Comparison of ENCODE assay signal across 11 mouse cellular contexts in the genomic region with DNA sequence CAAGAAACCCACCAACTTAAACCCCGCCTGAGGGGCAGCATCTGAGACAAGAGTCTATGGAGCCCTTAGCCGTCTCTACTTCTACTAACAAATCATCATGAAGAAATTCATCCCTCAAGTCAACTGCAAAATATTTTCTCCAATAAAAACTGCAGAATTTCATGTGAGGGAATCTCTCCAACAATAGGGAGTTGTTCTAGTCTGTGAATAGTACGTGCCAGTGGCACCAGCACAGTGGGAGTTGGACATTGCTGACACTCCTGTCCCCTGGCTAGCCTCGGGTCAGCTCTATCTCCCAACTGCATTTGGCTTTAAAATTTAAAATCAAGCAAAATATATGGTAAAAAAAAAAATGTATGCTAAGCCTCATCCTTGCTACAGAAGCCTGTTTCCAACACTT. TPM values are rescaled to one million over a fixed set of nuclear protein-coding genes. Genes with fewer than 3 reads are reported as not detected.
A peak's percentile ranks its signal among the peaks of the same experiment; 100 is the strongest.
DNase-seq lines count a peak whose midpoint lies in the region; ATAC-seq and TF ChIP-seq lines count a peak whose summit lies in the region.
"Had no signal": no experiment of that assay in that cellular context is flagged by ENCODE, and none has a peak within 500 bp of the region (broad histone marks: within the 10 kb centered on the region; RNA-seq: fewer than 3 reads in every experiment).

No protein-coding gene starts in this region.

- H3K4me1 ChIP-seq in intestine, embryonic 14.5 days (replicated peaks; ENCODE audit: control insufficient read depth, insufficient read depth, low read length) = peaks cover 11% of the 10 kb centered on the region
- 0 out of 2 replicates have a peak, but pooled peaks cover 2% of the 10 kb centered on the region for H3K4me1 ChIP-seq in intestine, embryonic 16.5 days (ENCODE audit: control insufficient read depth, insufficient read depth, low read length)
- peaks cover 25% of the 10 kb centered on the region for H3K4me1 ChIP-seq in embryonic facial prominence, embryonic 12.5 days
- peaks cover 42% of the 10 kb centered on the region for H3K4me1 ChIP-seq in hindbrain, embryonic 14.5 days (replicated peaks; ENCODE audit: control insufficient read depth, insufficient read depth, low read length)

- H3K4me2 ChIP-seq in intestine, embryonic 14.5 days (ENCODE audit: low read length) = peak overlapping the region; percentile 60
- no peak overlapping the region for H3K4me2 ChIP-seq in intestine, embryonic 16.5 days (ENCODE audit: low read depth, low read length)
- peak overlapping the region; percentile 72 for H3K4me2 ChIP-seq in embryonic facial prominence, embryonic 12.5 days (replicated peaks)
- peak overlapping the region; percentile 62 for H3K4me2 ChIP-seq in hindbrain, embryonic 14.5 days (replicated peaks)
- H3K4me2 ChIP-seq in myocyte (ENCODE audit: low read depth) = peak overlapping the region; percentile 76

- WGBS in intestine, embryonic 14.5 days = 73% methylated on average over 4 of the region's 4 CpGs
- 74% methylated on average over 4 of the region's 4 CpGs for WGBS in intestine, embryonic 16.5 days
- WGBS in embryonic facial prominence, embryonic 12.5 days = 58% methylated on average over 4 of the region's 4 CpGs
- 36% methylated on average over 4 of the region's 4 CpGs for WGBS in hindbrain, embryonic 14.5 days

- no peaks in the 10 kb centered on the region for H3K9me3 ChIP-seq in intestine, embryonic 14.5 days (ENCODE audit: control insufficient read depth, low read length)
- no peaks in the 10 kb centered on the region for H3K9me3 ChIP-seq in intestine, embryonic 16.5 days (ENCODE audit: control insufficient read depth, low read length)
- H3K9me3 ChIP-seq in embryonic facial prominence, embryonic 12.5 days = no peaks in the 10 kb centered on the region
- H3K9me3 ChIP-seq in hindbrain, embryonic 14.5 days (ENCODE audit: control insufficient read depth, low read length) = no peaks in the 10 kb centered on the region

- 0 out of 2 replicates have a peak overlapping the region, but pooled peaks have one; percentile 54 for H3K9ac ChIP-seq in intestine, embryonic 14.5 days (ENCODE audit: low read length)
- H3K9ac ChIP-seq in intestine, embryonic 16.5 days (ENCODE audit: low read depth, low read length) = no peak overlapping the region
- H3K9ac ChIP-seq in embryonic facial prominence, embryonic 12.5 days = no peak overlapping the region
- H3K9ac ChIP-seq in hindbrain, embryonic 14.5 days = peak overlapping the region; percentile 70

- H3ac ChIP-seq in myocyte (ENCODE audit: control insufficient read depth, insufficient read length) = no peak overlapping the region

- no peak for ATAC-seq in intestine, embryonic 14.5 days (replicated peaks; ENCODE audit: low FRiP score, low TSS enrichment, low read depth)
- ATAC-seq in intestine, embryonic 16.5 days = no peak
- no peak for ATAC-seq in embryonic facial prominence, embryonic 12.5 days (ENCODE audit: insufficient number of reproducible peaks, insufficient read depth, low FRiP score, low TSS enrichment)
- no peak for ATAC-seq in hindbrain, embryonic 14.5 days (ENCODE audit: low FRiP score)
- ATAC-seq in activated CD4-positive, CD25-positive, alpha-beta regulatory T cell, adult 4 months = no peak
- ATAC-seq in megakaryocyte-erythroid progenitor cell, adult 5-6 weeks (replicated peaks; ENCODE audit: low FRiP score, low TSS enrichment, poor library complexity, severe bottlenecking) = no peak
- ATAC-seq: CD4-positive, CD25-positive, alpha-beta regulatory T cell, adult 4 months had no signal

- H3K4me3 ChIP-seq in intestine, embryonic 14.5 days (ENCODE audit: low read depth, low read length) = peak overlapping the region; percentile 50; the same call in 1 of the 2 replicates
- H3K4me3 ChIP-seq in intestine, embryonic 16.5 days (ENCODE audit: low read length) = no peak overlapping the region
- H3K4me3 ChIP-seq in embryonic facial prominence, embryonic 12.5 days = peak overlapping the region; percentile 80
- H3K4me3 ChIP-seq in hindbrain, embryonic 14.5 days (replicated peaks; ENCODE audit: low read length) = peak overlapping the region; percentile 56
- peak overlapping the region; percentile 36 for H3K4me3 ChIP-seq in myocyte

- DNase-seq in intestine, embryonic 14.5 days (ENCODE audit: low spot score) = no peak
- no peak for DNase-seq in hindbrain, embryonic 14.5 days (ENCODE audit: low spot score)
- no peak for DNase-seq in thymus, postnatal 10 days (ENCODE audit: low spot score in 2 of 2)
- DNase-seq: cerebellum, adult 8-10 months; kidney, postnatal 14 days had no signal

- no peaks in the 10 kb centered on the region for H3K36me3 ChIP-seq in intestine, embryonic 14.5 days (ENCODE audit: control insufficient read depth, insufficient read depth, low read length)
- H3K36me3 ChIP-seq in intestine, embryonic 16.5 days (ENCODE audit: control insufficient read depth, insufficient read depth, low read length) = no peaks in the 10 kb centered on the region
- H3K36me3 ChIP-seq in embryonic facial prominence, embryonic 12.5 days = no peaks in the 10 kb centered on the region
- H3K36me3 ChIP-seq in hindbrain, embryonic 14.5 days (replicated peaks; ENCODE audit: control insufficient read depth, insufficient read depth) = no peaks in the 10 kb centered on the region
- H3K36me3 ChIP-seq in myocyte (ENCODE audit: control insufficient read depth, insufficient read depth) = no peaks in the 10 kb centered on the region

- TF ChIP-seq POLR2A in myocyte (IDR thresholded peaks at IDR 0.05; ENCODE audit: insufficient read length, low read depth) = no peak

- peaks cover 11% of the 10 kb centered on the region for H3K79me2 ChIP-seq in myocyte (ENCODE audit: control insufficient read depth, insufficient read depth)

- no peak overlapping the region for H3K27ac ChIP-seq in intestine, embryonic 14.5 days (ENCODE audit: low read depth)
- no peak overlapping the region for H3K27ac ChIP-seq in intestine, embryonic 16.5 days (ENCODE audit: low read length)
- H3K27ac ChIP-seq in embryonic facial prominence, embryonic 12.5 days = no peak overlapping the region
- no peak overlapping the region for H3K27ac ChIP-seq in hindbrain, embryonic 14.5 days

- no peaks in the 10 kb centered on the region for H3K27me3 ChIP-seq in intestine, embryonic 14.5 days (replicated peaks; ENCODE audit: control insufficient read depth, insufficient read depth, low read length)
- peaks cover 8% of the 10 kb centered on the region; the same call in 1 of the 2 replicates for H3K27me3 ChIP-seq in intestine, embryonic 16.5 days (replicated peaks; ENCODE audit: control insufficient read depth, insufficient read depth, low read length)
- H3K27me3 ChIP-seq in embryonic facial prominence, embryonic 12.5 days = no peaks in the 10 kb centered on the region
- no peaks in the 10 kb centered on the region for H3K27me3 ChIP-seq in hindbrain, embryonic 14.5 days (ENCODE audit: control insufficient read depth, insufficient read depth, low read length)
- H3K27me3 ChIP-seq in myocyte (ENCODE audit: control insufficient read depth, insufficient read depth, insufficient read length) = peaks cover 5% of the 10 kb centered on the region

TF ChIP-seq in myocyte, 11 proteins besides CTCF, POLR2A, EP300 and RAD21:
- TF ChIP-seq E2F4 (IDR thresholded peaks at IDR 0.05; ENCODE audit: insufficient read depth) = no peak
- TF ChIP-seq TCF12 (IDR thresholded peaks at IDR 0.05; ENCODE audit: insufficient read depth, poor library complexity, severe bottlenecking) = no peak
- no peak for TF ChIP-seq REST (IDR thresholded peaks at IDR 0.05; ENCODE audit: insufficient read depth, insufficient read length)
- TF ChIP-seq MYOD1 (IDR thresholded peaks at IDR 0.05; ENCODE audit: control insufficient read depth in 1 of 3, insufficient read length in 2 of 3, low read depth in 2 of 3) = no peak
- TF ChIP-seq USF1 (IDR thresholded peaks at IDR 0.05; ENCODE audit: low read depth) = no peak
- no peak for TF ChIP-seq POLR2AphosphoS2 (IDR thresholded peaks at IDR 0.05; ENCODE audit: insufficient read length, low read depth)
- no peak for TF ChIP-seq CEBPB (IDR thresholded peaks at IDR 0.05; ENCODE audit: insufficient read depth, poor library complexity, severe bottlenecking)
- no peak for TF ChIP-seq MYOG (IDR thresholded peaks at IDR 0.05; ENCODE audit: control insufficient read depth in 1 of 3, insufficient read depth in 1 of 3, insufficient read length in 2 of 3, low read depth in 2 of 3)
TF ChIP-seq in myocyte: peak in this region for 0.

RNA-seq across cellular contexts. Expression of gene Jam3, which starts 1.4 kb away (rescaled TPM):
- polyA plus RNA-seq in intestine, embryonic 14.5 days (2014; fragmentation: Nextera tagmentation; extraction: Ambion mirVana) = 60.0 and 63.4 TPM in 2 replicates
- 36.5 and 41.4 TPM in 2 replicates for polyA plus RNA-seq in intestine, embryonic 16.5 days (2015; fragmentation: Nextera tagmentation; extraction: Ambion mirVana)
- 111 and 120 TPM in 2 replicates for polyA plus RNA-seq in embryonic facial prominence, embryonic 12.5 days (2016; fragmentation: Nextera tagmentation; extraction: Ambion mirVana)
- 44.5 and 46.1 TPM in 2 replicates for polyA plus RNA-seq in hindbrain, embryonic 14.5 days (2014; fragmentation: Nextera tagmentation; extraction: Ambion mirVana)
- 22.9 TPM for polyA plus RNA-seq in myocyte (2012; fragmentation: generic; extraction: Trizol)
- under 1 TPM in 1 of 2 experiments, not detected in 1; 0.56 TPM for polyA plus RNA-seq in activated CD4-positive, CD25-positive, alpha-beta regulatory T cell, adult 4 months (2017; shearing (Covaris generic))
- not detected in 2 replicates for total RNA-seq in megakaryocyte-erythroid progenitor cell, adult 5-6 weeks (2014; fragmentation: Nextera tagmentation)
- total RNA-seq in megakaryocyte-erythroid progenitor cell, adult 5-6 weeks (2017) = not detected in 2 replicates

Comparison
In these comparisons a context has a peak if more than half of its experiments do, and no peak if none do; other contexts are left out.
1. H3K9ac ChIP-seq: peak in intestine, embryonic 14.5 days (single experiment) and hindbrain, embryonic 14.5 days (single experiment); none in intestine, embryonic 16.5 days (single experiment) and embryonic facial prominence, embryonic 12.5 days (single experiment).
2. RNA of gene Jam3, which starts 1.4 kb away (polyA plus RNA-seq): 111 to 120 TPM in embryonic facial prominence, embryonic 12.5 days, 60.0 to 63.4 TPM in intestine, embryonic 14.5 days, 44.5 to 46.1 TPM in hindbrain, embryonic 14.5 days, 36.5 to 41.4 TPM in intestine, embryonic 16.5 days and 22.9 TPM in myocyte (single experiment); 0.56 TPM in activated CD4-positive, CD25-positive, alpha-beta regulatory T cell, adult 4 months; every median in the first group is over 10 times any median in the second.